Mouse (Mus musculus) c-Kit-positive CD71-positive TER-119-negative erythroid progenitor cells, embryonic 14.5 days (primary cell): ENCODE measurements around the gene Rep15.

Experiments
- DNase-seq: peaks from one replicate; pipeline ENCODE4 v3.0.0-alpha.2; 2013; ENCODE audit warnings: low read depth

The Rep15 gene

GRCm38 (mm10) chr6:147032303-147032925 is at the start of gene Rep15:
Gene Rep15, plus strand, starts transcription at chr6:147032584.
- DNase-seq: no peak

DNA sequence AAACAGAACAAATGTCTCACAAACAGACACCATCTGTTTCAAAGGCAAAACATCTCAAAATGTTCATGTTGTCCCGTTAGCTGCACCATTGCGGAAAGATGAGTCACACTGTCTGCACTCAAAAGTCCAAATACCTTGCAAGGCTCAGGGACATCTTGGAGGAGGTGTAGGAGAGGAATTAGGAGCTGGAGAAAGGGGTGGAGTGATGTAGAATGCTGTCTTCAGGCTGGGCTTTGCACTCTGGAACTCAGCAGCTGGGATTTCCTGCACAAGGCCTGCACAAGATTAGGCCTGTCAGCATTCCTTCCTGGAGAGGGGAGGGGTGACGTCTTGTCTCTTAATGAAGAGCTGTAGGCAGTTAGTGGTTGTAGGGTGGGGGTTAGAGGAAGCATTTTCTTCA is 47.8 kb upstream of the Rep15 start:
- no peak for DNase-seq

DNA sequence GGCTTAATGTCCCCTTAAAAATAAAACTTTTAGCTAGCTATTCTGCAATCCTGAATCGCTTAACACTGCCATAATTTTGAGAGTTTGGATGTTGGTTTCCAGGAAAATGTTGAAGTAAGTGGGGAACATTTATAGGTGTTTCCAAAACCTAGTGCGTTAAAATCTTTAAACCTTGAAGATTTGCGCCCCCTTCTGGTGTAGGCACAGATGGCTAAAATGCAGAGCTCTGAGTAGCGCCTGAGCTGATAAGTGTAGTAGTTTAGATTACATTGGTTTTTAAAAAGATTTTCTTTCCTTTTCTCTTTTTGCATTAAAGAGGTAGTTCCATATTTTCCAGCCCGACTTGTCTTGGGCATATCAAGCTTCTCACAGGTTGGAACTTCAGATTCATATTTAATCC is 38.1 kb upstream of the Rep15 start:
- peak; percentile 46 for DNase-seq

- no peak for DNase-seq
Measured at GRCm38 (mm10) chr6:146995391-146995790, 37.0 kb upstream of the Rep15 start.

DNA sequence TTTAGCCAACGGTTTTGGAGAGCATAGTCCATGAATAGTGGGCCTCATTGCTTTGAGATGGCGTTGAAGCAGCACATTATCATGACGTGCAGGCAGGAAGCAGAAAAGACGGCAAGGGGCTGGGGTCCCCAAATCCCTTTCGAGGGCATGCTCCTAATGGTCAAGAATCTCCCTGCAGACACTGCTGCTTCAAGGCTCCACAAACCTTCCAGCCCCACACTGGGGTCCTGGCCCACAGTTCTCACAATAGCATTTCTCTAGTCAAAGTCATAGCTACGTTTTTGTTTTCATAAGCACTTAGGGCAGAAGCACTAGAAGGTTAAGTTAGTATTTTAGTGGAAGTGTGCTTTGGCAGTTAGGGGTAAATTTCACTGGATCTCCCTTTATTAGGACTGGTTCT is 36.5 kb upstream of the Rep15 start:
- no peak for DNase-seq

DNA sequence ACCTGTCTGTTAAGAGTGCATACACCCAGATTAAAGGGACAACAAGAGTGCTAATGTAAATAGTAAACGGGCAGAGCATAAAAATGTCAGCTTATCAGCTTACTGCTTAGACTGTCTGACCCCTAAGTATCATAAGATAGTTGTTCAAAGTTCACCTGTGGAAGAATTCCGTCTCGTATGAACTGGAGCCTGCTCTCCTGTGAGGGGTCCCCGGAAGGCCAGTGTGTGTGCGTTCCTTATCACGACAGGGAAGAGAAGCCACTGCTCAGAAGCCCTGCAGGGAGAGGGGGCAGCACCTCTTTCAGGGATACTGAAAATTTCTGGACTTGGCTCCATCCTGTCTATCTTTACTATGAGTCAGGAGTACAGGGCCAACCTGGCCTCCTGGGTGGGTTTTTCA is 35.4 kb upstream of the Rep15 start:
- DNase-seq: no peak

GRCm38 (mm10) chr6:146998710-146999109 is 33.7 kb upstream of the Rep15 start:
- no peak for DNase-seq

DNA sequence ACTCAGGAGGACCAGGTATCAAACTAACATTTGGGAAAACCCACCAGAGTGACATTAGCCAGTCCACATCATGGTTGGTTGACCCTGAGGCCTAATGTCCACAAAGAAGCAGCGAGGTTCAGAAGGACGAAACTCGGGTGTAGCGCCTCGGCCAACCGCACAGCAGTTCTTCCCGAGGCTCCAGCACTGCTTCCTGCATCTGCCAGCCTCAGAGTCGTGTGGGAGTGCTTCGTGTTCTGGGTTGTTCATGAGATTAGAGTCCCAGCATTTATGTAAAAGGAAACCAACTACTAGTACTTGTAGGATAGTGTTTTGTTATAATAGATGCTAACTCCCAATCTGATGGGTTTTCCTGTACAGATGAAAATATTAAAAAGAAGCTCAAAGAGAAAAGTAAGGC is 33.1 kb upstream of the Rep15 start:
- DNase-seq: no peak

DNA sequence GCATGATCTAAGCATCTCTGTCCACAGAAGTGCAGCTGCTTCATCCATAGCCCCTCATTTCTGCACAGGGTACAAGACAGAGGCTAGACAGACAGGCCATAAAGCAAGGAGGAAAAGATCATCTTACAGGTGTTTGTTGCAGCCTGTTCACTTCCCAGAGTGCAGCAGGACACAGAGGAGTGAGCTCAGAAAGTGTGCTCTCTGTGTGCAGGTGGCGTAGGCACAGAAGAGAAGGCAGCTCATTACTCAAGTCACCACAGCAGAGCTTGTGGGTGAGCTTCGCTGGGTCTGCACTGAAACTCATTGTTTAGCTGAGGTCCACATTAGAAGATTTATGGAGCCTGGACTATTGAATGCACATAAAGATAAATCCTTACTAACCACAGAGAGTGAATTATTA is 32.6 kb upstream of the Rep15 start:
- no peak for DNase-seq

DNA sequence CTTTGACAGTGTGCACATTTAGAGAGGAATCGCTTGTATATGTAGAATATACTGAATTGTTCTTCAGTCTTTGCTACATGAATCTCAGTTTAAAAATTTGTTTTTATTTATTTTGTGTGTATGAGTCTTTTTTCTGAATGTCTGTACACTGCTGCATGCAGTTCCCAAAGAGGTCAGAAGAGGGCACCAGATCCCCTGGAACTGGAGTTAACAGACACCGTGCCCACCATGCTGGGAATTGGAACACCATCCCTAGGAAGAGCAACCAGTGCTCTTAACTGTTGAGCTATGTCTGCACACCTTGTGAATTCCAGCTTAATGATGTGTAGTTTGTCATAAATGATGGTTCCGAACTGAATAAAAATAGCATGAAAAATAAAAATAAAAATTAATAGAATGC is 24.2 kb upstream of the Rep15 start:
- peak; percentile 38 for DNase-seq

DNA sequence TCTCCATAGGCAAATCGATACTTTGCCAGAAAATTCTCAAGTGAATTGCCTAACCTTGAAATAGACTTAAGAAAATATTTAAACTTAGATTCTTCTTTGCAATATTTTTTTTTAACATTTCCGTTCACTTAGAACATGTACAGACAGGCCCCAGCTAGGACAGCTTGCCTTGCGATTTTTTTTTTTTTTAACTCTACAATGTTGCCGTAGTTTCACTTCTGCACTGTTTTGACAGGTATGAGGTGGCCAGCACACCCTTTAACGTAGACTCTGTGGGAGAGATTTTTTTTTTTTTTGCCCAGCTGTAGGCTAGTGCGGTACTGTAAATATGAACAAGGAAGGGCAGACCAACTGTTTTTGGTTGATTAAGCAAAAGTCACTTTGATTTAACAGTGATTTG is 22.0 kb upstream of the Rep15 start:
- no peak for DNase-seq

GRCm38 (mm10) chr6:147010811-147011520 is 21.4 kb upstream of the Rep15 start:
- DNase-seq: no peak

DNA sequence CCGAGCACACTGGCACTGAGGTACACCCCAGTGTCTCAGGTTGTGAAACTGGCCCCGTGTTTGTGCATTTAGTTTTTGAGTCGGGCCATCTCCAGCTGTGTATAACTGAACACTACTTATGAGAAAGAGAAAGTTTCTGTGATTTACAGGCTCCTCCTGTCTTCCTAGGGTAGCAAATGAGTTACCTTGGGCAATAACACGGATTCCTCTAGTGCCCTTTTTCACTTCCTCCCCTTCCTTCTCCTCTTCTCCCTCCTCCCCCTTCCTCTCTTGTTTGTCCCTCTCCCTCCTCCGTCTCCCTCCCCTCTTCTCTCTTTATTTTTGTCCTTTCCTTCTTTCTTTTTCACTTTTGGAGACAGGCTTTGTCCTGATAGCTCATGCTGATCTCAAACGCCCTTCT is 20.8 kb upstream of the Rep15 start:
- DNase-seq: no peak

- no peak for DNase-seq
Measured at GRCm38 (mm10) chr6:147011977-147012376, 20.4 kb upstream of the Rep15 start.

GRCm38 (mm10) chr6:147013546-147013945 is 18.8 kb upstream of the Rep15 start:
- DNase-seq: no peak

- DNase-seq: no peak
Measured at GRCm38 (mm10) chr6:147017906-147018305, 14.5 kb upstream of the Rep15 start.

DNA sequence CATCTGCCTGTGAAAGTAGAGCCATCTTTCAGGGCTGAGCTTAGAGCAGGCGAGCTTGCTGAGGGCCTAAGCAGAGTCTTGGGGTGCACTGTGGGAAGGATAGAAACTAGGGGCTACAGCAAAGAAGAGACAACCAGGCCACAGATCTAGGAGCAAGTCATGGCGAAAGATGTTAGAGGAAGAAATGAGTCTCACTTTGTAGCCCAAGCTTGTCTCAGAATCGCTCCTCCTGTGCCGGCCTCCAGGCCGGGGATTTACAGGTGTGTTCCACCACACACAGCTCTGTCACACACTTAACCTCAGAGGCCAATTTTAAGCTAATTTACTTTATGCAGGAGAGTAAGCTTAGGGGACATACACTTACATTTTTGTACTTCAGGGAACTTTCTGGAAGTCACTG is 14.0 kb upstream of the Rep15 start:
- no peak for DNase-seq

DNA sequence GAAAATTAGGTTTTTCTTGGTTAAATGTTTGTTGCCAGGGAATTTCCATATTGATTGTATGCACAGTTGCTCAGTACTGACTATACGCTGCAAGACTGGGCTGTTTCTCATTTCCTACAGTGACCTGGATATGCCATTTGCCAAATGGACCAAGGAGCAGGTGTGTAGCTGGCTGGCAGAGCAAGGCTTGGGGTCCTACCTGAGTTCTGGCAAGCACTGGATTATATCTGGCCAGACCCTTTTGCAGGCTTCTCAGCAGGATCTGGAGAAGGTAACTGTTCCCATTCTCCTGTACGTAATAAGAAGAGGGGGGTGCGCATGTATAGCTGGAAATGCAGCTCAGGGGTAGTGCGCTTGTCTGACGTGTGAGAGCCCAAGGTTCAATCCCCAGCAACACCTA is 11.2 kb upstream of the Rep15 start:
- DNase-seq: no peak

DNA sequence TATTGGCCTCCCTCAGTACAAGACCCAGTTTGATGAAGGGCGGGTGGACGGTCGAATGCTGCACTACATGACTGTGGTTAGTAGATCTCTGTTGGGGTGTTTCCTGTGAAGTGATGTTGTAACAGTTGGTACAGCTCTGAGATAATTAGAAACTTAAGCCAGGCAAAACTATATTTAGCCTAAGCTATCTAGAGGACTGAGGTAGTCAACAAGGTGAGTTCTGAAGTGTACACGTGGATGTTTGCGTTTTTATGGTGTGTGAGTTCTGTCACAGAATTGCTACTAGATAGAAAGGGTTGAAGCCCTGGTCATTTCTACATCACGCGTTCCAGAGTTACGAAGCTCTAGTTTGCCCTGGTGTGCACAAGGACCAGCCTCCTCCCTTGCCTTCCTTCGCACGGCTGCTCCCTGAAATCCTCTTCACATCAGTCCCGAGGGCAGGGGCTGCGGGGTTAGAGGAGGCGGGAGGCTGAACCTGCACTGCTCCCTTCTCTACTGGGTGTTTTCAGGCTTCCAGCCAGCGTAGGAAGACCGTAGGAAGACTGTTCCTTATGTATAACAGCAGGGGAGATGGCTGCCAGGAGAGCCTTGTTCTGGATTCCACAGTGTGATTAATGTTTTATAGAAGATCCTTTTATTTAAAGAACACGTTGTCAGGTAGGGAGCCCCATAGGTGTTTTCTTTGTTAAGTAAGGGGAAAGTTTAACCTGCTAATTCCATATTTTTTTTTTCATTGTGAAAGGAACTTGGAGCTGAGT is 9.8 kb upstream of the Rep15 start:
- DNase-seq: no peak

DNA sequence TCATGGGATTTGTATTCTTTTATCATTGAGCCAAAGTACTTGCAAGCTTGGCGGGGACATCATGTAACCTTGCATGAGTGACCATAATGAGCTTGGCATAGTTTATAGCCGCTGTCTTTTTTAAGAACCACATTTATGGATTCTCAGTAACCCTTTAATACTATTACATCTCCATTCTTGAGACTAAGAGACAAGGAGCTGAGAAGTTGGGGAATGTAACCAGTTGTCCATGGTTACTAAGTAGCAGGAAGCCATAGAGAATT is 9.3 kb upstream of the Rep15 start:
- DNase-seq: no peak

GRCm38 (mm10) chr6:147023568-147023967 is 8.8 kb upstream of the Rep15 start:
- no peak for DNase-seq

- DNase-seq: no peak
Measured at GRCm38 (mm10) chr6:147024761-147025160, 7.6 kb upstream of the Rep15 start.

DNA sequence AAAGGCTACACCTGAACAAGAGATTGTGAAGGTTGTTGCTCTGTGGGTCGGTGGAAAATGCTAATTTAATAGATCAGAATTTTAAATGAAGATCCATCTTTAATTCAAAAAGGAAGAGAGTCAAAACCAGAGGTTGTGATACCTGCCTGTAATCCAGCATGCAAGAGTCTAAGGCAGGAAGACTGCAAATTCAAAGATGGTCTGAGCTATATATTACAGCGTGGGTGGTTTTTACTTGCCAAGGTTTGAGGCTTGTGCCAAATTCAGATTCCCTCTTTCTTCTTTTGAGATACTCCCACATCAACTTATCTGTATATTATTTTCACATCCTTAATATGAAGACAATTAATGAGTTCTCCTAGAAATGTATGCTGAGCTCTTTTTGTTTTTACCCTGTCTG is 4.0 kb upstream of the Rep15 start:
- DNase-seq: no peak

- DNase-seq: no peak
Measured at GRCm38 (mm10) chr6:147029591-147029990, 2.8 kb upstream of the Rep15 start.
